8 mouse cellular contexts compared by ENCODE assay signal in genomic region chr1:36273288-36273687, GRCm38 (mm10). TPM values are rescaled to one million over a fixed set of nuclear protein-coding genes. Genes with fewer than 3 reads are reported as not detected.
DNase-seq lines count a peak whose midpoint lies in the region; ATAC-seq and TF ChIP-seq lines count a peak whose summit lies in the region.

No protein-coding gene starts in this region.

- DNase-seq in MEL-GATA-1-ER (ENCODE audit: extremely low read depth, low read depth), result peak; percentile 60
- peak; percentile 70 for DNase-seq in c-Kit-positive CD71-negative TER-119-negative erythroid progenitor cells, embryonic 14.5 days (ENCODE audit: low read depth)
- DNase-seq in liver, embryonic 13.5 days, result peak; percentile 35
- DNase-seq in hindbrain, embryonic 11.5 days (ENCODE audit: low spot score), result no peak
- no peak for DNase-seq in hindbrain, embryonic 14.5 days (ENCODE audit: low spot score)

- H3K27me3 ChIP-seq in liver, embryonic 13.5 days, result 0 out of 2 replicates have a peak, but pooled peaks cover 11% of the 10 kb centered on the region
- no peaks in the 10 kb centered on the region for H3K27me3 ChIP-seq in small intestine, adult 2 months (ENCODE audit: control insufficient read depth, insufficient read depth, low read length)
- peaks cover 7% of the 10 kb centered on the region; the same call in 1 of the 2 replicates for H3K27me3 ChIP-seq in hindbrain, embryonic 11.5 days (ENCODE audit: control insufficient read depth, insufficient read depth, low read length)
- 0 out of 2 replicates have a peak, but pooled peaks cover 5% of the 10 kb centered on the region for H3K27me3 ChIP-seq in hindbrain, embryonic 14.5 days (ENCODE audit: control insufficient read depth, insufficient read depth, low read length)

- peak; percentile 84 for TF ChIP-seq POLR2A in small intestine, adult 2 months (IDR thresholded peaks at IDR 0.05; ENCODE audit: low read depth, low read length)

- peak overlapping the region; percentile 36 for H3K9ac ChIP-seq in liver, embryonic 13.5 days
- no peak overlapping the region for H3K9ac ChIP-seq in hindbrain, embryonic 11.5 days (ENCODE audit: low read depth, low read length)
- H3K9ac ChIP-seq in hindbrain, embryonic 14.5 days, result no peak overlapping the region

- 3% methylated on average over 9 of the region's 9 CpGs for WGBS in liver, embryonic 13.5 days (ENCODE audit: insufficient replicate concordance)
- 1% methylated on average over 9 of the region's 9 CpGs for WGBS in small intestine, adult 2 months
- 38% methylated on average over 9 of the region's 9 CpGs for WGBS in hindbrain, embryonic 11.5 days
- 39% methylated on average over 9 of the region's 9 CpGs for WGBS in hindbrain, embryonic 14.5 days

- H3K4me2 ChIP-seq in liver, embryonic 13.5 days, result peak overlapping the region; percentile 56
- H3K4me2 ChIP-seq in hindbrain, embryonic 11.5 days (replicated peaks; ENCODE audit: low read depth, low read length), result no peak overlapping the region
- no peak overlapping the region for H3K4me2 ChIP-seq in hindbrain, embryonic 14.5 days (replicated peaks)

- no peaks in the 10 kb centered on the region for H3K36me3 ChIP-seq in liver, embryonic 13.5 days
- peaks cover 31% of the 10 kb centered on the region for H3K36me3 ChIP-seq in small intestine, adult 2 months (ENCODE audit: control insufficient read depth, insufficient read depth, low read length)
- H3K36me3 ChIP-seq in hindbrain, embryonic 11.5 days (ENCODE audit: control insufficient read depth, insufficient read depth, low read length), result no peaks in the 10 kb centered on the region
- no peaks in the 10 kb centered on the region for H3K36me3 ChIP-seq in hindbrain, embryonic 14.5 days (replicated peaks; ENCODE audit: control insufficient read depth, insufficient read depth)

- H3K27ac ChIP-seq in liver, embryonic 13.5 days, result peak overlapping the region; percentile 29; the same call in 1 of the 2 replicates
- peak overlapping the region; percentile 100 for H3K27ac ChIP-seq in small intestine, adult 2 months (ENCODE audit: insufficient read depth, low read depth, low read length)
- H3K27ac ChIP-seq in hindbrain, embryonic 11.5 days (ENCODE audit: low read depth, low read length), result no peak overlapping the region
- H3K27ac ChIP-seq in hindbrain, embryonic 14.5 days, result no peak overlapping the region

- H3K4me3 ChIP-seq in liver, embryonic 13.5 days (replicated peaks), result peak overlapping the region; percentile 25
- peak overlapping the region; percentile 77 for H3K4me3 ChIP-seq in small intestine, adult 2 months (ENCODE audit: low read depth, low read length)
- no peak overlapping the region for H3K4me3 ChIP-seq in hindbrain, embryonic 11.5 days (ENCODE audit: low read depth, low read length)
- H3K4me3 ChIP-seq in hindbrain, embryonic 14.5 days (replicated peaks; ENCODE audit: low read length), result no peak overlapping the region

- peaks cover 70% of the 10 kb centered on the region for H3K4me1 ChIP-seq in liver, embryonic 13.5 days (replicated peaks)
- H3K4me1 ChIP-seq in small intestine, adult 2 months (ENCODE audit: control insufficient read depth, insufficient read depth, insufficient read length, low read length), result peaks cover 40% of the 10 kb centered on the region
- 0 out of 2 replicates have a peak, but pooled peaks cover 2% of the 10 kb centered on the region for H3K4me1 ChIP-seq in hindbrain, embryonic 11.5 days (replicated peaks; ENCODE audit: control insufficient read depth, insufficient read depth, low read length)
- H3K4me1 ChIP-seq in hindbrain, embryonic 14.5 days (replicated peaks; ENCODE audit: control insufficient read depth, insufficient read depth, low read length), result no peaks in the 10 kb centered on the region

- no peaks in the 10 kb centered on the region for H3K9me3 ChIP-seq in liver, embryonic 13.5 days (replicated peaks)
- no peaks in the 10 kb centered on the region for H3K9me3 ChIP-seq in hindbrain, embryonic 11.5 days (ENCODE audit: control insufficient read depth, low read length)
- no peaks in the 10 kb centered on the region for H3K9me3 ChIP-seq in hindbrain, embryonic 14.5 days (ENCODE audit: control insufficient read depth, low read length)

- no peak for TF ChIP-seq CTCF in small intestine, adult 2 months (IDR thresholded peaks at IDR 0.05; ENCODE audit: extremely low read depth, insufficient read length, insufficient replicate concordance, low read depth, low read length)

- peak; percentile 71 for ATAC-seq in inflammation-experienced regulatory T-cells, adult 6 months
- ATAC-seq in liver, embryonic 13.5 days (ENCODE audit: low read depth), result peak; percentile 38
- ATAC-seq in hindbrain, embryonic 11.5 days (ENCODE audit: low FRiP score), result no peak
- no peak for ATAC-seq in hindbrain, embryonic 14.5 days (ENCODE audit: low FRiP score)
- no peak for ATAC-seq in cerebellum, adult (ENCODE audit: insufficient number of reproducible peaks, low FRiP score, low TSS enrichment)

RNA-seq across cellular contexts. Expression of gene Neurl3, which starts 1.2 kb away (rescaled TPM):
- polyA plus RNA-seq in inflammation-experienced regulatory T-cells, adult 6 months (2017; shearing (Covaris generic)), result 100 to 1,000 TPM in 1 of 3 experiments, 10 to 100 TPM in 2; 23.0 to 132 (median 83.6) TPM
- 2.4 and 2.8 TPM in 2 replicates for polyA plus RNA-seq in liver, embryonic 13.5 days (2015; fragmentation: Nextera tagmentation; extraction: Ambion mirVana)
- polyA plus RNA-seq in small intestine, adult 2 months (2012; rRNA removed), result 105 and 170 TPM in 2 replicates
- 0.32 and 1.3 TPM in 2 replicates for polyA plus RNA-seq in hindbrain, embryonic 11.5 days (2014; fragmentation: Nextera tagmentation; extraction: Ambion mirVana)
- polyA plus RNA-seq in hindbrain, embryonic 14.5 days (2014; fragmentation: Nextera tagmentation; extraction: Ambion mirVana), result 1.5 and 1.7 TPM in 2 replicates

RNA-seq across cellular contexts. Expression of gene Uggt1, which starts 28.8 kb away (rescaled TPM):
- polyA plus RNA-seq in inflammation-experienced regulatory T-cells, adult 6 months (2017; shearing (Covaris generic)), result 10 to 100 TPM; 22.5 to 27.7 (median 25.2) TPM
- polyA plus RNA-seq in liver, embryonic 13.5 days (2015; fragmentation: Nextera tagmentation; extraction: Ambion mirVana), result 18.4 and 22.2 TPM in 2 replicates
- 6.2 and 11.7 TPM in 2 replicates for polyA plus RNA-seq in small intestine, adult 2 months (2012; rRNA removed)
- polyA plus RNA-seq in hindbrain, embryonic 11.5 days (2014; fragmentation: Nextera tagmentation; extraction: Ambion mirVana), result 76.3 and 97.6 TPM in 2 replicates
- 59.8 and 65.4 TPM in 2 replicates for polyA plus RNA-seq in hindbrain, embryonic 14.5 days (2014; fragmentation: Nextera tagmentation; extraction: Ambion mirVana)

RNA-seq across cellular contexts. Expression of gene Arid5a, which starts 34.2 kb away (rescaled TPM):
- 10 to 100 TPM; 75.9 to 89.1 (median 88.6) TPM for polyA plus RNA-seq in inflammation-experienced regulatory T-cells, adult 6 months (2017; shearing (Covaris generic))
- 2.1 and 2.2 TPM in 2 replicates for polyA plus RNA-seq in liver, embryonic 13.5 days (2015; fragmentation: Nextera tagmentation; extraction: Ambion mirVana)
- polyA plus RNA-seq in small intestine, adult 2 months (2012; rRNA removed), result 4.0 and 11.1 TPM in 2 replicates
- 1.9 and 2.7 TPM in 2 replicates for polyA plus RNA-seq in hindbrain, embryonic 11.5 days (2014; fragmentation: Nextera tagmentation; extraction: Ambion mirVana)
- 4.3 and 5.8 TPM in 2 replicates for polyA plus RNA-seq in hindbrain, embryonic 14.5 days (2014; fragmentation: Nextera tagmentation; extraction: Ambion mirVana)

Comparison
In these comparisons a context has a peak if more than half of its experiments do, and no peak if none do; other contexts are left out.
1. DNase-seq: peak in MEL-GATA-1-ER (single experiment), c-Kit-positive CD71-negative TER-119-negative erythroid progenitor cells, embryonic 14.5 days (single experiment) and liver, embryonic 13.5 days (single experiment); none in hindbrain, embryonic 11.5 days (single experiment) and hindbrain, embryonic 14.5 days (single experiment).
2. ATAC-seq: peak in inflammation-experienced regulatory T-cells, adult 6 months (single experiment) and liver, embryonic 13.5 days (single experiment); none in hindbrain, embryonic 11.5 days (single experiment), hindbrain, embryonic 14.5 days (single experiment) and cerebellum, adult (single experiment).
3. H3K27ac ChIP-seq: peak in liver, embryonic 13.5 days (single experiment) and small intestine, adult 2 months (single experiment); none in hindbrain, embryonic 11.5 days (single experiment) and hindbrain, embryonic 14.5 days (single experiment).
4. H3K4me3 ChIP-seq: peak in liver, embryonic 13.5 days (single experiment) and small intestine, adult 2 months (single experiment); none in hindbrain, embryonic 11.5 days (single experiment) and hindbrain, embryonic 14.5 days (single experiment).